Mouse (Mus musculus): Measurements from ENCODE around the gene Col6a1. TPM values are rescaled to one million over a fixed set of nuclear protein-coding genes. Genes with fewer than 3 reads are reported as not detected.

Col6a1 gene
- total RNA-seq (2023), result not detected

DNA sequence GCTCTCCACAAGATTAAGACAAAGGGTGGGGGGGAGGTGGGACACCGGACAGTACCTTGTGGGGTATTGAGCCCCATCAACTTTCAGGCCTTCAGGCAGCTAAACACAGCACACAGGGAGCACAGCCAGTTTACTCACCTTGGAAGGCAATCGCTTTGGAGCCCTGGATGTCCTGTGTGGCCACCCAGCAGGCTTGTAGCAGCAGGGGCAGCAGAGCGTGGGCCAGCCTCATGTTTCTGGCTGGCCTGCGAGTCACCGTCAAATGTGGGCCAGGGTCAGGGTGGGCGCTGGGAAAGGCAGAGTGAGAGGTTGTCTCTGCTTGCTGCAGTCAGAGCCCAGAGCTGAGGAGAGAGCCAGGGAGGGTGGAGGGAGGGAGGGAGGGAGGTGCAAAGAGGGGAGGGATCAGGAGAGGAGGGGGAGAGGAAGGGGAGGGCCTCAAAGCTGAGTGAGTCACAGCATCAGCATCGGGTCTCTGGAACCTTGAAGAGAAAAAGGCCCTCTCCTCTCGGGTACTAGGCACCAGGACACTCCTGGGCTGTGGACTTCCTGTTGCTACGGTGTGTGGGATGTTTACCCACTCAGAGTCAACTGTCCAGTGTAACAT lies at the start of gene Col6a1:
TSS of gene Col6a1 (minus strand) at position 487 of the 604 bp plus-strand sequence.

Other genes with a start within 250 kb of the Col6a1 start
- 21.3 TPM for gene Lss, start 194.6 kb downstream of the Col6a1 start, total RNA-seq (2023)
- 0.59 TPM for gene Spatc1l, start 163.9 kb downstream of the Col6a1 start, total RNA-seq (2023)
- gene Ftcd, start 150.5 kb downstream of the Col6a1 start, total RNA-seq (2023), result not detected
- 0.26 TPM for gene Col6a2, start 102.5 kb downstream of the Col6a1 start, total RNA-seq (2023)
- 11.0 TPM for gene Pcbp3, start 235.7 kb upstream of the Col6a1 start, total RNA-seq (2023)

Data from CD4-positive naive resting alpha-beta T cell, adult 76 days (primary cell).